Mouse (Mus musculus) kidney, adult 18-20 months (tissue): ENCODE data around the gene Tspan4.

Experiments used
- DNase-seq: peaks from one replicate; pipeline ENCODE4 v3.0.0; 2021

The Tspan4 gene

GRCm38 (mm10) chr7:141475011-141475804 lies at the start of gene Tspan4, which contains the start of gene Polr2l:
Gene Tspan4, plus strand, starts transcription at chr7:141475240.
Gene Polr2l, minus strand, starts transcription at chr7:141475132.
- peak; percentile 92 for DNase-seq

- no peak for DNase-seq
Measured at GRCm38 (mm10) chr7:141426948-141427730, 47.9 kb upstream of the Tspan4 start.

DNA sequence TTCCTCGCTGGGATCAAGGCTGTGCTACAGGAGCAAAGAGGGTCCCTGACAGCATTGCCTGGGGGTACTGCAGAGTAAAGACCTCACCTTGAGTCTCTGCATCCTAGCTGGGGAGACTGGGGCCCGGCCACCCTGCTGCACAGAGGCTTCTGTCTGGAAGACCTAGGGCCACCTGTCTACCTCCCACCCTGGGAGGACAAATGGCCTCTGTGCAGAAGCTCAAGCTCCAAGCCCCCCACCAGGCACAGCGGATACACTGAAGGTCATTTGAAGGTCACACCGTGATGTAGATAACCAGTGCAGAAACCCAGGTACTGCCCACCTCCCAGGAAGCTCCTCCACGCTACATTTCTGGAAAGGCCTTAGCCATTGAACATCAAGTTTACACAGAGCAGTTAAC lies 46.3 kb upstream of the Tspan4 start:
- DNase-seq = no peak

DNA sequence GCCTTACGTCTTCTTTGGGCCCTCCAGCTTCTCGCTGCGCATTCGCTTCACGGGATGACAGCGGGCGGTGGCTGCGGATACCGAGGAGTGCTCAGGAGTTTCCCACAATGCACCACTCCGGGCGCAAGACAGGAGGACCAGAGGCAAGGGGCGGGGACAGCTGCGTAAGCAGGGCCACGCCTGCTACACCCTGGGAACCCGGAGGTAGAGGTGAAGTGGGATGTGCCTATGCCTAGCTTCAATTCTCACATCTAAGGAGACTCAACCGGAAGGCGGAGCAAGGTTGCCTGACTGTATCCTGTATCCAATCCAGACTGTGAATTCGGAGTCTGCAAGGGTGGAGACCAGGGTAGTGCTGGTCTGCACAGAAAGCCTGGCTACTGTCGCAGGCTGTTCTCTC lies 45.7 kb upstream of the Tspan4 start, which contains the start of gene Cend1:
Gene Cend1, minus strand, starts transcription at position 182 of the 400 bp plus-strand sequence.
- DNase-seq = peak; percentile 43

- DNase-seq = no peak
Measured at GRCm38 (mm10) chr7:141429840-141430584, 45.0 kb upstream of the Tspan4 start.

DNA sequence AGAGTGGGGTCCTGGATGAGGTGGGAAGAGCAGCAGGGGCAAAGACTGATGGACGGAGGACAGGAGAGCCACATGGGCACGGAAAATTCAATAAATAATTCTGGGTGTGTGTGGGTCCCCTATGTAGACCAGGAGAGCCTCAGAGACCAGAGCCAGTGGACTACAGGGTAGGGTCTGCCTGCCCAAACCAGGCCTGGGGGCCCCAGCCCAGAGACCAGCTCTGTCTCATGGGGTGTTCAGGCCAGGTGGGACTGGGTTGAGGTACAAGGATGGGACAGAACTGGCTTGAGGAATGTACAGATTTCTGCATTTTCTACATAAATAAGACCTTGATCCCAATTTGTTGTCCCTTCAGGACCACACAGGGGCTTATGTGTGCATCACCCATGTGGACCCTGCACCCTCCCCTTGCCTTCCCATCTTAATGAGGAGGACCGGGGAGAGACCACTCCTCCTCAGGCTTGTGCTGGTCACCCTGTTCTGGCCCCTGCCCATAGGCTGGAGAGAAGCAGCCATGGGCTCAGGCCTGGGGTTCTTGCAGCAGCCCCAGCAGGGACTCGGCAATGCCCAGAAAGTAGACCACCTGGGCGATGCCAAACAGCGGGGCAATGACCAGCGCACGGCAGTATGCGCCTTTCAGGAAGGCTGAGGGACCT lies 44.3 kb upstream of the Tspan4 start:
- no peak for DNase-seq

GRCm38 (mm10) chr7:141431434-141432185 lies 43.4 kb upstream of the Tspan4 start:
- DNase-seq = no peak

- DNase-seq = peak; percentile 59
Measured at GRCm38 (mm10) chr7:141432186-141432611, 42.8 kb upstream of the Tspan4 start.

- peak; percentile 72 for DNase-seq
Measured at GRCm38 (mm10) chr7:141432741-141433516, 42.1 kb upstream of the Tspan4 start.

- no peak for DNase-seq
Measured at GRCm38 (mm10) chr7:141433517-141434400, 41.3 kb upstream of the Tspan4 start.

- no peak for DNase-seq
Measured at GRCm38 (mm10) chr7:141434464-141434863, 40.6 kb upstream of the Tspan4 start.

DNA sequence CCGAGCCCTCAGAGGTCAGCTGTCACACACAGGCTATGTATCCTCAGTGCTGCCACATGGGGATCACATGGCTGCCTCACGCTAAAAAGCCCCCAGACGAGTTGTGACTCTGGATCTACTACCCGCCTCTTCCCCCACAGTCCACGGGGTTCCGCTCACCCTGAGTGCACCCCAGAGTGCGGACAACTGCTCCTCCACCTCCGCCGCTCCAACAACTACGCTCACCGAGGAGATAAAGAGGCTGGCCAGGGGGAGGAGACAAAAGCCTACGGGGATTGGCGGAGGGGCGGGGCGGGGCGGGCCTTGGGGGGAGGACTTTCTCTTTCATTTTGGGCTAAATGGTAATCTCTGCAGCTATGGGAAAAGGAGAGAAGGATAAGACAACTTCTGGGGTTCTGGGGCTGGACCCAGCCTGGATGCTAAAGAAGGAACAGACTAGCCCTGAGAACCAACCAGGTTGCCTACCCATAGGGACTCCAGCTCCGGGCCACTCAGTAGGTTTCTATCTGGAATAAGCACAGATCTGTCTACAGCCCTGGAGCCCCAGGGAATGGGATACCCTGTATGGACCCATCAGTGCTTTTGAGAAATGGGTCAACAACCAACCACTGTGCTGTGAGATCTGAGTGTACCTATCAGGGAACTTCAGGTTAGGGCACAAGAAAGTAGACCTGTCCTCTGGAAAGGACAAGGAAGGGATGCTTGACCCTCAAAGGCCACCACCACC lies 39.7 kb upstream of the Tspan4 start:
- DNase-seq = peak; percentile 68

- no peak for DNase-seq
Measured at GRCm38 (mm10) chr7:141435856-141436522, 39.1 kb upstream of the Tspan4 start.

DNA sequence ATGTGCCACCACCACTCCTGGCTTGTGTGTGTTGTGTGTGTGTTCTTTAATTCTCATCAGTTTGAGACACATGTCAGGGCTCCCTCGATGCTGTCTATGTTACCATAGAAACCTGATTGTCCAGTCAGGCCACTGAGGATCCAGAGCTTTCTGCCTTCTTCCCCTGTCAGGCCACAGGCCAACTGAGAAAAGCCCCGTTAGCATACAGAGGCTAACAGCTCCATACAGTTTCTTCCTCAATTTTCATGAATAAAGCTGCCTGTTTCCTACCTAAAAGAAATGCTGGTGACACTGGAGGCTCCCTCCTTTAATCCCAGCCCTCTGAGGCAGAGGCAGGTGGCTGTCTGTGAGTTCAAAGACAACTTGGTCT lies 38.5 kb upstream of the Tspan4 start:
- no peak for DNase-seq

- DNase-seq = peak; percentile 88
Measured at GRCm38 (mm10) chr7:141437178-141438120, 37.6 kb upstream of the Tspan4 start, which contains the start of gene Slc25a22. Gene Slc25a22, minus strand, starts transcription at chr7:141437892.

DNA sequence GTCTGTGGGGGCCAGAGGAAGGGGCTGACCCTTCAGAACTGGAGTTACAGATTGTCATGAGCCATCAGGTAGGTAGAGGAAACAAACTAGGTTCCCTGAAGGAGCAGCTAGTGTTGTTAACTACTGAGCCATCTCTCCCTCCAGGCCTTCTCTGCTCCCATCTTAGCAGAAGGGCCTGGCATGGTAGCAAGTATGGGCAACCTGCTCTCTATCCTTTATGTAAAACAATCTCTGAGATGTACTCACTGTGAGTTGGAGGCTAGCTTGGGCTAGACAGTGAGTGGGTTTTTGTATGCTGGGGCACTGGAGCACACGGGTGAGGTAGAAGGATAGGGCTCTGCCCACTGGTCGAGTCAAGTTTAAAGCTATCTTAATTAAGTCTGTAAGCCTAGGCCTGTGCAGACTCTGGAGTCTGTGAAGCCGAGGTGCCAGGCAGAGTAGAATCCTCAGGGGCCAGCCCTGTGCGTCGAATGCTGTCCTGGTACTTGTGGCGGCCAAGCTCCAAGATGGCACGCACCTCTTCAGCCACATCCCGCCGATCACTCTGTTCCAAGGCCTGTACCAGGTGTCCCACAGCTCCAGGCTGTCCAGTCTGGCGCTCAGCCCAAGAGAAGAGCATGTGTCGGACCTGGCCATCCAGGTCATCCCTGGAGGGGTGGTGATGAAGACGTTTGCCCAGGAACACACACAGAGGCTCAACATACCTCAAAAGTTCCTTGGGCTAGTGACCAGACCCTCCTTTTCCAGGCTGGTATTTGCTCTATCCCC lies 36.7 kb upstream of the Tspan4 start:
- DNase-seq = no peak
